Mouse (Mus musculus): Measurements from ENCODE around the gene Pigb. TPM values are rescaled to one million over a fixed set of nuclear protein-coding genes. Genes with fewer than 3 reads are reported as not detected.

Gene Pigb
- polyA plus RNA-seq, 1 experiment from 2014 or later = 13.2 TPM

GRCm38 (mm10) chr9:72961959-72962358 lies 78.2 kb downstream of the Pigb start:
- H3K4me1 ChIP-seq (replicated peaks; ENCODE audit: control insufficient read depth, insufficient read depth, low read length) = peaks cover 7% of the 10 kb centered on the region; the same call in 1 of the 2 replicates
- DNase-seq (ENCODE audit: low spot score) = no peak
- H3K9me3 ChIP-seq (ENCODE audit: control insufficient read depth, low read length) = no peaks in the 10 kb centered on the region
- no peak for ATAC-seq (ENCODE audit: low FRiP score)
- H3K9ac ChIP-seq = no peak overlapping the region
- H3K27me3 ChIP-seq (ENCODE audit: control insufficient read depth, insufficient read depth, low read length) = no peaks in the 10 kb centered on the region
- no peak overlapping the region for H3K4me2 ChIP-seq (replicated peaks)
- no peak overlapping the region for H3K4me3 ChIP-seq (replicated peaks; ENCODE audit: low read length)
- no peaks in the 10 kb centered on the region for H3K36me3 ChIP-seq (replicated peaks; ENCODE audit: control insufficient read depth, insufficient read depth)
- 78% methylated on average over 15 of the region's 15 CpGs for WGBS
- no peak overlapping the region for H3K27ac ChIP-seq

- ATAC-seq (ENCODE audit: low FRiP score) (no peak), DNase-seq (ENCODE audit: low spot score) (no peak)
- no peak overlapping the region for H3K9ac ChIP-seq
- no peaks in the 10 kb centered on the region for H3K27me3 ChIP-seq (ENCODE audit: control insufficient read depth, insufficient read depth, low read length)
- H3K4me1 ChIP-seq (replicated peaks; ENCODE audit: control insufficient read depth, insufficient read depth, low read length) = peaks cover 7% of the 10 kb centered on the region; the same call in 1 of the 2 replicates
- no peak overlapping the region for H3K4me3 ChIP-seq (replicated peaks; ENCODE audit: low read length)
- H3K4me2 ChIP-seq (replicated peaks) = no peak overlapping the region
- H3K9me3 ChIP-seq (ENCODE audit: control insufficient read depth, low read length) = no peaks in the 10 kb centered on the region
- H3K36me3 ChIP-seq (replicated peaks; ENCODE audit: control insufficient read depth, insufficient read depth) = no peaks in the 10 kb centered on the region
- WGBS = 81% methylated on average over 8 of the region's 8 CpGs
- no peak overlapping the region for H3K27ac ChIP-seq
Measured at GRCm38 (mm10) chr9:72961346-72961745, 78.8 kb downstream of the Pigb start.

GRCm38 (mm10) chr9:72958521-72959450 lies 81.4 kb downstream of the Pigb start, which contains the start of the genes Dyx1c1 and Gm44503:
TSS of gene Dyx1c1 (plus strand) at chr9:72958785.
TSS of gene Gm44503 (plus strand) at chr9:72958852.
- H3K36me3 ChIP-seq (replicated peaks; ENCODE audit: control insufficient read depth, insufficient read depth) = no peaks in the 10 kb centered on the region
- H3K27ac ChIP-seq = peak within 1 kb of the TSS; percentile 54
- ATAC-seq (ENCODE audit: low FRiP score) = peak; percentile 96
- peak within 1 kb of the TSS; percentile 60 for H3K4me3 ChIP-seq (replicated peaks; ENCODE audit: low read length)
- H3K4me2 ChIP-seq (replicated peaks) = peak within 1 kb of the TSS; percentile 56
- H3K4me1 ChIP-seq (replicated peaks; ENCODE audit: control insufficient read depth, insufficient read depth, low read length) = peaks cover 7% of the 10 kb centered on the region; the same call in 1 of the 2 replicates
- H3K9ac ChIP-seq = peak within 1 kb of the TSS; percentile 68
- peak; percentile 89 for DNase-seq (ENCODE audit: low spot score)
- no peaks in the 10 kb centered on the region for H3K27me3 ChIP-seq (ENCODE audit: control insufficient read depth, insufficient read depth, low read length)
- WGBS = 2% methylated on average over 43 of the region's 43 CpGs
- no peaks in the 10 kb centered on the region for H3K9me3 ChIP-seq (ENCODE audit: control insufficient read depth, low read length)

Small RNA genes within 50 kb of the gene (microRNA-seq; reads per million reads assigned to microRNA genes)
- not detected for gene Gm27353

Other genes with a start within 250 kb of the Pigb start
- 0.82 and 0.98 TPM in 2 replicates for gene Prtg, start 233.5 kb downstream of the Pigb start, polyA plus RNA-seq (2014; fragmentation: Nextera tagmentation; extraction: Ambion mirVana)
- gene Pygo1, start 114.7 kb downstream of the Pigb start, polyA plus RNA-seq (2014; fragmentation: Nextera tagmentation; extraction: Ambion mirVana) = 18.1 and 18.3 TPM in 2 replicates
- 2.2 and 2.9 TPM in 2 replicates for gene Dyx1c1, start 81.6 kb downstream of the Pigb start, polyA plus RNA-seq (2014; fragmentation: Nextera tagmentation; extraction: Ambion mirVana)
- 0.31 TPM in 1 of 2 replicates, not detected in the other for gene Gm44503, start 81.5 kb downstream of the Pigb start, polyA plus RNA-seq (2014; fragmentation: Nextera tagmentation; extraction: Ambion mirVana)
- 27.1 TPM in 2 replicates for gene Ccpg1os, start 55.0 kb downstream of the Pigb start, polyA plus RNA-seq (2014; fragmentation: Nextera tagmentation; extraction: Ambion mirVana)
- gene Ccpg1, start 54.9 kb downstream of the Pigb start, polyA plus RNA-seq (2014; fragmentation: Nextera tagmentation; extraction: Ambion mirVana) = 42.3 and 49.7 TPM in 2 replicates
- 1.0 and 1.1 TPM in 2 replicates for gene Rab27a, start 4.5 kb upstream of the Pigb start, polyA plus RNA-seq (2014; fragmentation: Nextera tagmentation; extraction: Ambion mirVana)
- 0.21 TPM in 1 of 2 replicates, not detected in the other for gene Khdc3, start 61.5 kb upstream of the Pigb start, polyA plus RNA-seq (2014; fragmentation: Nextera tagmentation; extraction: Ambion mirVana)
- not detected in 2 replicates for gene Gm20509, start 62.1 kb upstream of the Pigb start, polyA plus RNA-seq (2014; fragmentation: Nextera tagmentation; extraction: Ambion mirVana)
- 104 and 108 TPM in 2 replicates for gene Rsl24d1, start 73.0 kb upstream of the Pigb start, polyA plus RNA-seq (2014; fragmentation: Nextera tagmentation; extraction: Ambion mirVana)

Measured in hindbrain, embryonic 14.5 days (tissue).